Mouse (Mus musculus) limb, embryonic 14.5 days (tissue): ENCODE results near the gene Sncb. TPM values are rescaled to one million over a fixed set of nuclear protein-coding genes. Genes with fewer than 3 reads are reported as not detected.

Experiments
- ATAC-seq: fragments of 200-750 bp; cut with Nextera tagmentation; 2 replicates; pipeline ENCODE4 v1.8.0; 2017; ENCODE audit warnings: low read depth, moderate number of reproducible peaks, moderate TSS enrichment; ENCODE audit not compliant: low FRiP score
- DNase-seq: peaks from one replicate; pipeline ENCODE4 v3.0.0-alpha.2; 2015; ENCODE audit warnings: low spot score
- H3K27ac ChIP-seq: fragments of 300-500 bp; sonication (generic); replicated peaks from 2 replicates; pipeline ENCODE4 v1.5.1; 2014; ENCODE audit warnings: low read depth, mild to moderate bottlenecking, low read length, moderate library complexity, mixed read lengths
- H3K27me3 ChIP-seq: fragments of 300-500 bp; sonication (generic); 2 replicates; pipeline ENCODE4 v1.6.1; 2014; ENCODE audit warnings: low read length, mixed read lengths; ENCODE audit not compliant: control insufficient read depth, insufficient read depth
- H3K36me3 ChIP-seq: fragments of 300-500 bp; sonication (generic); 2 replicates; pipeline ENCODE4 v1.6.1; 2014; ENCODE audit warnings: mild to moderate bottlenecking, low read length, moderate library complexity, mixed read lengths; ENCODE audit not compliant: control insufficient read depth, insufficient read depth
- H3K4me1 ChIP-seq: fragments of 300-500 bp; sonication (generic); 2 replicates; pipeline ENCODE4 v1.6.1; 2014; ENCODE audit warnings: antibody characterized with exemption, low read length, mixed read lengths; ENCODE audit not compliant: control insufficient read depth, insufficient read depth
- H3K4me2 ChIP-seq: fragments of 300-500 bp; sonication (generic); replicated peaks from 2 replicates; pipeline ENCODE4 v1.6.1; 2014; ENCODE audit warnings: low read depth, mild to moderate bottlenecking, low read length, moderate library complexity; ENCODE audit not compliant: severe bottlenecking
- H3K4me3 ChIP-seq: fragments of 300-500 bp; sonication (generic); replicated peaks from 2 replicates; pipeline ENCODE4 v1.5.1; 2014; ENCODE audit warnings: low read length
- H3K9ac ChIP-seq: fragments of 300-500 bp; sonication (generic); 2 replicates; pipeline ENCODE4 v1.6.1; 2014; ENCODE audit warnings: mild to moderate bottlenecking, low read depth, low read length, moderate library complexity; ENCODE audit not compliant: severe bottlenecking
- H3K9me3 ChIP-seq: fragments of 300-500 bp; sonication (generic); 2 replicates; pipeline ENCODE4 v1.6.1; 2016; ENCODE audit warnings: low read length; ENCODE audit not compliant: control insufficient read depth
- POLR2A ChIP-seq: fragments of 200-500 bp; IDR thresholded peaks from 2 replicates; pipeline ENCODE4 v1.8.0; 2012; ENCODE audit warnings: inconsistent platforms, mild to moderate bottlenecking, moderate library complexity, borderline replicate concordance; ENCODE audit not compliant: insufficient read depth, insufficient read length; ENCODE audit errors: extremely low read depth
- WGBS: fragments of 180-500 bp; shearing (Covaris S2); extraction: QIAGEN DNeasy Blood & Tissue Kit; methylation state at CpG from one replicate; pipeline ENCODE4 v1.1.7; 2014; 5-methylcytosine and 5-hydroxymethylcytosine counted together
- polyA plus RNA-seq, 2 experiments: library from polyadenylated mRNA; depleted of rRNA in 1 of 2; stranded (reverse) in 1 of 2; unstranded in 1 of 2; fragments of >200 nt; fragmentation: Nextera tagmentation in 1 of 2; extraction: Ambion mirVana in 1 of 2; gene quantifications; 2 replicates each; pipeline versions ENCODE4 v1.2.1 to v1.2.3; 2012 to 2014

Gene Sncb
- polyA plus RNA-seq, 2 experiments = 0.30 to 0.40 TPM

DNA sequence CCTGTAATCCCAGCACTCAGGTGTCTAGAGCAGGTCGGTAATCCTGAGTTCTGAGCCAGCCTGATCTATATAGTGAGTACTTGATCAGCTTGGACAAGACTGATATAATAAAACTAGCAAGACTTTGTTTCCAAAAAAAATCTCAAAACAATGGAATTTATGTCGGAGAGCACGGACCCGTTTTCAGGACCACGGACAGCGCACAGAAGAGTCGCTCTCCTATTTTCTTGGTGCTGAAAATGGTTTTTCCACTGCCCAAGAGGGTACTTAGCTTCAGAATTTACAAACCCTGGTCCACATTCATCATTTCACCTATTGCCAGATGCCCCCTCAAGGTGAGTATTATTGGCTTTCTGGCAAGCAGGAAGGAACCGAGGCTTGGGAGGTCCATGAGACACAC lies 15.7 kb downstream of the Sncb start:
- no peaks in the 10 kb centered on the region for H3K36me3 ChIP-seq
- no peak overlapping the region for H3K27ac ChIP-seq
- no peaks in the 10 kb centered on the region for H3K9me3 ChIP-seq
- peaks cover 26% of the 10 kb centered on the region for H3K27me3 ChIP-seq
- no peak overlapping the region for H3K4me2 ChIP-seq
- peaks cover 4% of the 10 kb centered on the region; the same call in 1 of the 2 replicates for H3K4me1 ChIP-seq
- no peak overlapping the region for H3K9ac ChIP-seq
- 2% methylated on average over 8 of the region's 8 CpGs for WGBS
- no peak overlapping the region for H3K4me3 ChIP-seq
- ATAC-seq = no peak
- TF ChIP-seq POLR2A = no peak
- no peak for DNase-seq

DNA sequence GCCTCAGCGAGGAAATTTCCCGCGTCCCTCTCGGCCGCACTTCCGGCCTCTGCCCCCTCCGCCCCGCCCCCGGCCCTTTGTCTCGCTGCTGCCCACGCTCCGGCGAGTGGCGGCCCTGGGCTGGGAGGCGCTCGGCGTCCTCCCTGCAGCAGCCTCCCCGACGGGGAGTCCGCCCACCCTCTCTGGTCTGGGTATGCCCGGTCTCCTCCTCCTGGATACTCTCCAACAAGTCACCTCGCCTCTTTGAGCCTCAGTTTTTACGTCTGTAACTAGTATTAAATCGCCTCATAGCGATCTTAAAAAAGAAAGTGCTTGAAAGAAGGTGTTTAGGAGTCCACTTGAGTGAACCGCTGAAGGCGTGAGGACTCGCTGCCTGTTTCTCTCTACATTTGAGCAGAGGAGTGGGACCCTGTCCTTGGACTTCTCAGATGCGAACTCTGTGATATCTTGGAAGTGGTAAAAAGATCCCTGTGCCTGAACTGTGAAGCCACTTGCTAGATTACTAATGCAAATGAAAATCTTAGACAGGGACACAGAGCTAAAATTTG lies 16.5 kb downstream of the Sncb start, which contains the start of gene Gprin1:
Gprin1 (minus strand) TSS at position 11 of the 548 bp plus-strand sequence.
- H3K4me2 ChIP-seq = peak within 1 kb of the TSS; percentile 86
- no peak within 1 kb of the TSS for H3K9ac ChIP-seq
- H3K36me3 ChIP-seq = no peaks in the 10 kb centered on the region
- TF ChIP-seq POLR2A = no peak
- H3K27me3 ChIP-seq = peaks cover 26% of the 10 kb centered on the region
- WGBS = 3% methylated on average over 28 of the region's 29 CpGs
- H3K27ac ChIP-seq = no peak within 1 kb of the TSS
- H3K4me3 ChIP-seq = peak within 1 kb of the TSS; percentile 45
- peaks cover 4% of the 10 kb centered on the region; the same call in 1 of the 2 replicates for H3K4me1 ChIP-seq
- ATAC-seq (0 out of 2 replicates have a peak, but pooled peaks have one; percentile 23), DNase-seq (no peak)
- no peaks in the 10 kb centered on the region for H3K9me3 ChIP-seq

DNA sequence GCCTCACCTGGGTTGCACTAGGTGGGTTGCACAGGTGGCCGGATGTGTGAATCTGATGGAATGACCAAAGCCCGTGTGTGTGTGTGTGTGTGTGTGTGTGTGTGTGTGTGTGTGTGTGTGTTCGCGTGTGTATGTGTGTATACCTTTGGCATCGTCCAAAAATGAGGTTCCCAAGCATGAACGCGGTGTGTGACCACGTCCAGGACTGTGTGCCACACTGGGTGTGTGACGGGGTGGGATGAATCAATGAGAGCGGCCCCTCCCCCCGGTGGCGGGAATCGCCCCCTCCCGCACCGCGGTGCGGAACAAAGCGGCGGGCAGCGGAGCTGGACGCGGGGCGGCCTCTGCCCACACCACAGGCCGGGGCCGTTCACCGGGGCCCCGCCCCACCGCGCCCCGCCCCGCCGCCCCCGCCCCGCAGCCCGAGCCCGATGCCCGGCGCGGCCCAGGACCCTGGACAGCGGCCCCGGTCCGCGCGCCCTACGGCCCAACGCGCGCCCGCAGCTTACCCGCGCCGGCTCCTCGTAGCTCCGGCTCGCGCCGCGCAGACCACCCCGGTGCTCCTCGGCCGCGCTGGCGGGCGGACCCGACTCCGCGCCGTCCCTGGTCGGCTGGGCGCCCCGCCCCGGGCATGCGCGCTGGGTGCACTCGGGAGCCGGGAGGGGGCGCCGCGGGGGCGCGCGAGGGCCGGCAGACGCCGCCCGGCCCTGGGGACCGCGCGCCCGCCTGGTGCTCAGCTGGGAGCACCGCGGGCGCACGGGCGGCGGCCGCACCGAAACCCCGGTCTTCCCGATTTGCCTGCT lies 17.1 kb downstream of the Sncb start:
- Histone ChIP-seq H3K9ac (no peak overlapping the region), H3K27ac (no peak overlapping the region), H3K36me3 (no peaks in the 10 kb centered on the region), H3K4me3 (peak overlapping the region; percentile 45), H3K4me2 (peak overlapping the region; percentile 86), H3K4me1 (peaks cover 4% of the 10 kb centered on the region; the same call in 1 of the 2 replicates), H3K9me3 (no peaks in the 10 kb centered on the region), H3K27me3 (peaks cover 26% of the 10 kb centered on the region)
- TF ChIP-seq POLR2A = no peak
- peak; percentile 70 for ATAC-seq
- WGBS = 5% methylated on average over 32 of the region's 100 CpGs
- peak; percentile 27 for DNase-seq

DNA sequence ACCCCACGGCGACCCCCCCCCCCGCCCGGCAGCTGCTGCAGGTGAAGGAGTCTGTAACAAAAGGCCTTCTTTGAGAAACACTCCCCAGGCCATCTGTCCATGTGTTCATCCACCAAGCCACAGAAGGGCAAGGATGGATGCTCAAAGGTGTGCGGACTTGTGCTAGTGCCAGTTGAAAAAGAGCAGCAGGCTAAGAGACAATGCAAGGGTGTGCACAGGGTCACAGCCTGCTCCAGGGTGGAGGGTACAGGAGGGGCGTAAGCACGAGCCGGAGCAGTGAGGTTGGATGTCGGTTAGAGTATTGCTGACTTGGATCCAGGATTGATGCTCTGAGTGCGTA lies 17.7 kb downstream of the Sncb start:
- H3K27ac ChIP-seq = no peak overlapping the region
- no peak overlapping the region for H3K9ac ChIP-seq
- ATAC-seq (no peak), DNase-seq (no peak)
- H3K4me2 ChIP-seq = peak overlapping the region; percentile 86; the same call in 1 of the 2 replicates
- H3K4me3 ChIP-seq = 0 out of 2 replicates have a peak overlapping the region, but pooled peaks have one; percentile 45
- peaks cover 26% of the 10 kb centered on the region for H3K27me3 ChIP-seq
- peaks cover 4% of the 10 kb centered on the region; the same call in 1 of the 2 replicates for H3K4me1 ChIP-seq
- no peaks in the 10 kb centered on the region for H3K9me3 ChIP-seq
- H3K36me3 ChIP-seq = no peaks in the 10 kb centered on the region
- WGBS = 60% methylated on average over 10 of the region's 10 CpGs
- no peak for TF ChIP-seq POLR2A

DNA sequence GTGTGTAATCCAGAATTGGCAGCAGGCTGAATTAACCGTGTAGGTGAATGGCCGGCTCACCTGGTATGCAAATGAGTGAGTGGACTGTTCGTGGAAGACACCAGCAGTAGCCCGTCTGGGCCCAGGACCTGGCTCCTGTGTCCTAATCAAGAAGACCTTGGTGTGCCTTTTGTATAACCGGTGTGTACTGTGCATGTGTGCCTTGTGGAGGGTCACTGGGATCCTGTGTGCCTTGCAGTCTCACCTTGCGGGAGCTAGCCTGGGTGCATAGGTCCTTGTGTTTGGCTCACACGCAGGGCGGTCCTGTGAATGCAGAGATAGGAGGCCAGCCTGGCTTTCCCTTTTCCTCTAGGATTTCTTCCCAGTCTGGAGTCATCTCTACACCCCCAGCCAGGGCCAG lies 18.2 kb downstream of the Sncb start:
- H3K4me3 ChIP-seq = no peak overlapping the region
- no peak overlapping the region for H3K4me2 ChIP-seq
- no peak overlapping the region for H3K27ac ChIP-seq
- WGBS = 81% methylated on average over 8 of the region's 8 CpGs
- H3K27me3 ChIP-seq = peaks cover 26% of the 10 kb centered on the region
- ATAC-seq = no peak
- H3K9me3 ChIP-seq = no peaks in the 10 kb centered on the region
- no peak for DNase-seq
- H3K36me3 ChIP-seq = no peaks in the 10 kb centered on the region
- H3K4me1 ChIP-seq = peaks cover 4% of the 10 kb centered on the region; the same call in 1 of the 2 replicates
- no peak overlapping the region for H3K9ac ChIP-seq
- no peak for TF ChIP-seq POLR2A
